Mouse (Mus musculus): ENCODE data around the gene Zfhx2.

DNA sequence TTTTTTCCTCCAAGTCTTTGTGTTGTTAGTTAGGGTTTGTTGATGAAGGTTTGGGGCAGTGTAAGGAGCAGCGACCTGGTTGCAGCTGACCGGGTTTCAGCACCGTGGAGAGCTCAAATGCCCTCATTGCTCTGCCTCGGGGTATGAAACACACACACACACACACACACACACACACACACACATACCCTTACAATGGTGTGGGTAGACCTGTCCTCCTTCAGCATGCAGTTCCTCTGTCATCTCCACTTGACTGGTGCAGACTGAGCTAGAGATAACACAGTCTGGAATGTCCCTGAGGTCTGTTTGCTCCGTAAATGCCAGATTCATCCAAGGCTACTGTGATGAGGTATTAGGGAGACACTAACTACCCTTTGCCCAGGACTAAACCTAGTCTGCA, 64.9 kb downstream of the Zfhx2 start:
- no peak for TF ChIP-seq SMC3 (IDR thresholded peaks at IDR 0.05; ENCODE audit: low read depth, low read length)
- no peak for TF ChIP-seq POLR2A (IDR thresholded peaks at IDR 0.05; ENCODE audit: control insufficient read depth in 1 of 2, insufficient read depth in 1 of 2, low read depth in 1 of 2, low read length in 2 of 2, poor library complexity in 1 of 2)
- TF ChIP-seq TBP (IDR thresholded peaks at IDR 0.05; ENCODE audit: low read depth, low read length): no peak
- no peak for TF ChIP-seq USF1 (IDR thresholded peaks at IDR 0.05; ENCODE audit: low read depth, low read length)
- TF ChIP-seq E2F4 (IDR thresholded peaks at IDR 0.05; ENCODE audit: borderline replicate concordance, low read depth, low read length): no peak
- TF ChIP-seq CTCF (IDR thresholded peaks at IDR 0.05 in 2 of 3, conservative IDR thresholded peaks at IDR 0.05 in 1 of 3; ENCODE audit: control insufficient read depth in 1 of 3, insufficient read depth in 1 of 3, low read depth in 2 of 3, low read length in 3 of 3, poor library complexity in 1 of 3, severe bottlenecking in 1 of 3): no peak
- TF ChIP-seq MAX (IDR thresholded peaks at IDR 0.05; ENCODE audit: low read length): no peak
- no peak for TF ChIP-seq EP300 (IDR thresholded peaks at IDR 0.05; ENCODE audit: low read depth in 1 of 2, low read length in 2 of 2)
- TF ChIP-seq GATA1 (IDR thresholded peaks at IDR 0.05; ENCODE audit: low read depth, low read length): no peak
- TF ChIP-seq CHD2 (IDR thresholded peaks at IDR 0.05; ENCODE audit: low read length): no peak
- no peak for TF ChIP-seq MEF2A (IDR thresholded peaks at IDR 0.05; ENCODE audit: extremely low read depth, insufficient replicate concordance, low read depth, low read length, poor library complexity, severe bottlenecking)

All from MEL (cell line).